Mouse (Mus musculus) sigmoid colon, adult 10 weeks (tissue): ENCODE data around the gene Kdm1b. TPM values are rescaled to one million over a fixed set of nuclear protein-coding genes. Genes with fewer than 3 reads are reported as not detected.

ENCODE experiments used
- polyA plus RNA-seq: library from polyadenylated mRNA; stranded (reverse); fragments of 350-450 nt; fragmentation: Illumina TruSeq; extraction: RNeasy Lipid Tissue Mini Kit (QIAGEN cat#74804); gene quantifications from one replicate; pipeline ENCODE4 v1.2.3, GENCODE M21; 2014; ENCODE audit warnings: low read depth, low replicate concordance

Kdm1b gene
- 117 TPM for polyA plus RNA-seq

DNA sequence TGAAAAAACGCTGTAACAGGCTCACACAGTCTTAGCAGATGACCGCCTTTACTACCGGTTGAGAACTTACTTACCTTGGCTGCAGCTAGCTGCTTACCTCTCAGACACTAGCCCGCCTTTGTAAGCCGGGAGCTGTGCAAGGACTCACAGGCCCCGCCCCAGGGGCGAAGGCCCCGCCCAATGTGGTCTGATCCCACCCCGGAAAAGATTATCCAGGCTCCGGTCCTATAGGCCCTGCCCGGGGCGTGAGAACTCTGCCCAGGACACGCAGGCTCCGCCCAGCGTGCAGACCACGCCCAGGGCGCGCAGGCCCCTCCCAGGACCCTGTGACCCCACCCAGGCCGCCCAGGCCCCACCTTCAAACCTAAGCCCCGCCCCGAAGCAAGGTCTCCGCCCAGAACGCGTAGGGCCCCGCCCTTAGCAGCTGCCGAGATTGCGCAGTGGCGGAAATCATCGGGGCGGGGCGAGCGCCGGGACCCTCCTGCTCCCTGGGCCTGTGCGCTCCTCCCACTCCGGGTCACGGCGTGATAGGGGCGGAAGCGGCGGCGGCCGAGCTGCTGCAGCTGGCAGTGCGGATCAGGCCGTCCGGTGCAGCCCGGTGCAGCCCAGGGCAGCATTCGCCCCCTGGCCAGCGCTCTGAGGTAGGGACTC lies at the start of gene Kdm1b:
Gene Kdm1b (plus strand): TSS at position 470 of the 651 bp plus-strand sequence.

DNA sequence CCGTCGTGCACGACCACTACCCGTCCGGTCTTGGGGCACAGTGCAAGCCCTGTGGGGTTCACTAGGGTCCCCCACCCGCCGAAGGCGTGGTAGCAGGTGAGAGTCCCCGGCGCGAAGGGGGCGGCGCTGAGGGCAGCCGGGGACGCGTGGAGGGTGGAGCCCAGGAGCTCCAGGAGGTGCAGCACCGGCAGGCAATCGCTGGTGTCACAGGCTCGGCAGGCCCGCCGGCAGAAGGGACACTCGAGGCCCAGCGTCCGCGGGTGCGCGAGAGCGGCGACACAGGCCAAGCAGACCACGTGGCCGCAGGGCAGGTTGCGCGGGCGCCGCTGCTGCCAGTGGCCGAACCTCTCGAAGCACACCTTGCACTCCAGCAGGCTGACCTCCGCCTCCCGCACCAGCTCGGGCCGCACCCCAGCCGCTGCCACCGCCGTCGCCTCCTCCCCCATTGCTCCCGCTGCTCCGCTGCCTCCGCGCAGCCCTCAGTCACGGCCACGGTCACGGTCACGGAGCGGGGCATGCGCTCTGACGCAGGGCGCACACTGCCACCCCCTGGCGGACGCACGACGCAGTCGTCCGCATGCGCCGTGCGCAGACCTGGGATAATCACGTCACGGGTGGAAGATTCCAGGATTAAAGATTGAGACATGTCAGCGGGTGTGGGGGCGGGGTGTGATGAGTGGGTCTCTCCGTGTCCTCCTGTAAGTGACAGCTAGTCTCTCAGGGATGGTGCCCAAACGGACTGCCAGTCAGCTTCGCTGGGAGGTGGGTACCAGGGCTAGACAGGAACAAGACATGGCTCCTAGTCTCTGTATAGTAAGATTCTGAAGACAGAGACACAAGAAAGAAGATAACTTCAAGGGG lies 28.7 kb upstream of the Kdm1b start, which contains the start of gene Nhlrc1:
Gene Nhlrc1 (minus strand): TSS at position 517 of the 861 bp plus-strand sequence.

DNA sequence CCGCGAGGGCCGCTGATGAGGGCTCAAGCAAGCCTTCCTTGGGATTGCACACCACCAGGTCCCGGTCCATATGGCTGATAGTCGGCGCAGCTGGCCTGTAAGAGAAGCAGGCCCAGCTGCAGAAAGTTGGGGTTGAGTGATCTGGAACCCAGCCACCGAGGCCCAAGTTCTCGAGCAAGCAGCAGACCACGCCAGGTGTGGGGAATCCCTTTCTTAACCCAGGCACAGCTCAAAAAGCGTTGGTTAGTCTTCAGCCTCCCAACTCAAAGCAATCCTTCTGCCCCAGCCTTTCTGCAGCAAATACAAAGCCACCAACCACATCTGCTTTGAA lies 1.3 kb downstream of the Kdm1b start, which contains the start of gene Tpmt:
Gene Tpmt (minus strand): TSS at position 121 of the 331 bp plus-strand sequence.

DNA sequence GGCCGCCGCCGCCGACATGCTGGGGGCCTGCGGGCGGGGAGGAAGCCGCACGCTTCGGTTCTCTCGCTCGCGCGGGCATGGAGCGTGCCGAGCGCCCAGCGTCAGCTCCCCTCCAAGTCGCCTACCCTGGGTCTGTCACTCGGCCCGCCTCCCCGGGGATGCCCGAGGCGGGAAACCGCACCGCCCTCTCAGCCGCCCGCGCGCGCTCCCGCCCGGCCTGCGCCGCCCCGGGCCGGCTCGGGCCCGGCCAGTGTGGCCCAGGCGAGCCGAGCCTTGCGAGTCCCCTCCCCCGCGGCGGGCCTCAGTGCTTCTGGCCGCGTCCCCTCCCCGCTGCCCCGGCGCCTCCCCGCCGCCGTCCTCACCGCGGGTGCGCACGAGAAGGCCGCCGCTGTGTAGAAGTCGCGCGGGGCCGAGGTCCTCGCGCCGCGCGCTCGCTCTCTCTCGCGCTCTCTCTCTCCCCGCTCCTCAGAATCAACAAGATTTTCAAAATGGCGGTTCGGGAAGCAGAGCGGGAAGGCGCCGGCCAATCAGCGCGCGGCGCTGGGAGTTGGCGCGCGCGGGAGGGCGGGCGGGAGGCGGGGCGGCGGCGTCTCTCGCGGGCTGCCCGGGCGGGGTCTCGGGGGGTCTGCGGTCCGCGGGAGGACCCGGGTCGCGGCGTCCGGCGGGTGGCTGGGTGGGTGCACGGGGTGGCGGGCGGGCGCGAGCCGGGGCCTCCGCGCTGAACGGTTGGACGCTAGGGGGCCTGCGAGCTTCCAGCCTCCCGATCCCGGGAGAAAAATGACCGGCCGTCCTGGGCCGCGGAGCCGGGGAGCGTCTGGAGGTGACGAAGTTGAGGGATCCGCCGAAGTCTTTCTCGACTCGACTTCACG lies 62.6 kb downstream of the Kdm1b start, which contains the start of gene Dek:
Gene Dek (minus strand): TSS at position 491 of the 869 bp plus-strand sequence.

DNA sequence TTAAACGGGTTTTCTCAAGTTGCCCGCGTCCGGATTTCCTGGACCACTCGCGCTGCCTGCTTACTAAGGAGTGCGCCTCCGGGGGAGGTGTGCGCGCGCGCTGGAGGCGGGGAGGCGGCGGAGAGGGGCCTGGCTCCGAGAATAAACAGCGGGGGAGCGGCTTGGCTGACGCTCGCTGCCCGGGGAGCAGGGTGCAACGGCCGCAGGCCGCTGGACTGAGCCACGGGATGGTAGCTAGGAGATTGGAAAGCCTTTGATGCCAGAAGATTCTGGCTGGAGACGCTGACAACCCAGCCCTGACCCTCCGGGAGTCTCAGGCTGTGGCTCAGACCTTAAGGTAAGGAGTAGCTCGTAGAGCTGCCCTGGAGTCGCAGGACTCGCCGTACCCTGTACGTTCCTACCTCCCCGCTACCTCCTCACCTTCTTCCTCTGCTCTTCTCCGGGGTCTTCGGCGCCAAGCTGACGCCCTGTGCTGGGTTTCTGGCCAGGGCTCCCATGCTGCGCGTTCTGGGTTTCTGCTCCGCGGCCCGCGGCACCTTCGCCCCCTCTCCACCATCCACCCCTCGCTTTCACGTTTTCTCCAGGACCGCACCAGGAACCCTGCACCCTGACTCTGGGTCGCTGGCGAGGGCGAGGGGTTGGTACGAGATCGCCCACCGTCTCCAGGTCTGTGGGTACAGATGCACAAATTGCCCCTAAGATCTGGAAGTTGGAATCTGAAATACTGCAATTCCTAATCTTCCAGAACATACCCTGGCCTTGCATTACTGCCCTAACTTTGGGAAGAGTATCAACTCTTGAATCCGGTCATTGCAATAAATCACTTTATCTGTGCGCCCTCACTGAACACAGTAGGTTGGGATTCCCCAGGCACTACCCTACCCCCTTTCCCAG lies 79.5 kb downstream of the Kdm1b start, which contains the start of gene Rnf144b:
Gene Rnf144b (plus strand): TSS at position 120 of the 894 bp plus-strand sequence.

Other genes with a start within 250 kb of the Kdm1b start
- 38.2 TPM for gene Kif13a, start 113.6 kb upstream of the Kdm1b start, polyA plus RNA-seq
- gene Nhlrc1, start 28.6 kb upstream of the Kdm1b start, polyA plus RNA-seq: 7.5 TPM
- gene Tpmt, start 1.2 kb downstream of the Kdm1b start, polyA plus RNA-seq: 44.4 TPM
- 406 TPM for gene Dek, start 62.7 kb downstream of the Kdm1b start, polyA plus RNA-seq
- gene Rnf144b, start 79.2 kb downstream of the Kdm1b start, polyA plus RNA-seq: 5.8 TPM